Mouse (Mus musculus) cerebellum, adult 11 months (tissue): ENCODE data around the gene Tmprss12.
"Not testable (repeated sequence)": the region's sequence is repeated elsewhere in the genome, so short reads cannot be mapped to it uniquely, and the experiment has no call there.

Experiments
- DNase-seq: peaks from one replicate; pipeline ENCODE4 v3.0.0; 2022

The Tmprss12 gene

GRCm38 (mm10) chr15:100328089-100328488, 47.5 kb downstream of the Tmprss12 start:
- DNase-seq: not testable (repeated sequence)

GRCm38 (mm10) chr15:100329336-100329735, 48.7 kb downstream of the Tmprss12 start:
- DNase-seq: not testable (repeated sequence)

GRCm38 (mm10) chr15:100330739-100331138, 50.1 kb downstream of the Tmprss12 start:
- no peak for DNase-seq

GRCm38 (mm10) chr15:100332077-100332961, 51.7 kb downstream of the Tmprss12 start:
- not testable (repeated sequence) for DNase-seq

GRCm38 (mm10) chr15:100334629-100335028, 54.0 kb downstream of the Tmprss12 start, which contains the start of gene Mettl7a3:
Gene Mettl7a3 (plus strand): TSS chr15:100334929.
- no peak for DNase-seq

- DNase-seq: not testable (repeated sequence)
These were observed 56.7 kb downstream of the Tmprss12 start for GRCm38 (mm10) chr15:100337328-100337727.

- DNase-seq: peak; percentile 43
These were observed 57.2 kb downstream of the Tmprss12 start for GRCm38 (mm10) chr15:100337847-100338246.

GRCm38 (mm10) chr15:100341314-100341980, 60.8 kb downstream of the Tmprss12 start:
- DNase-seq: not testable (repeated sequence)
